Mouse (Mus musculus) mouse trophoblast stem cell (cell line): ENCODE measurements around the gene Olfr288.

Experiments
- in situ Hi-C, 2 experiments: fragments of 300-500 bp; cut with MseI, MboI; formaldehyde crosslinking; loops; 2 replicates in 1 of 2; 3 replicates in 1 of 2; pipeline ENCODE4 v1.15.1; 2025

Gene Olfr288

GRCm38 (mm10) chr15:98195442-98195841 is at the start of gene Olfr288:
Olfr288 (minus strand) TSS chr15:98195542.
- in situ Hi-C loops = no loop called here

GRCm38 (mm10) chr15:98235442-98235841 is 40.1 kb upstream of the Olfr288 start:
- in situ Hi-C loops = no loop called here

- in situ Hi-C loops = no loop called here
Observed at GRCm38 (mm10) chr15:98234350-98234749, 39.0 kb upstream of the Olfr288 start, which contains the start of gene Olfr286. Olfr286 (minus strand) TSS chr15:98234450.

GRCm38 (mm10) chr15:98226096-98226495 is 30.8 kb upstream of the Olfr288 start:
- in situ Hi-C loops = no loop called here

- in situ Hi-C loops = no loop called here
Observed at GRCm38 (mm10) chr15:98225610-98226009, 30.3 kb upstream of the Olfr288 start.

- in situ Hi-C loops = no loop called here
Observed at GRCm38 (mm10) chr15:98222377-98222776, 27.0 kb upstream of the Olfr288 start.

- in situ Hi-C loops = no loop called here
Observed at GRCm38 (mm10) chr15:98220877-98221276, 25.5 kb upstream of the Olfr288 start, which contains the start of the genes Gm44579 and Olfr287. Gm44579 (minus strand) TSS chr15:98220977. Olfr287 (minus strand) TSS chr15:98221056.

- in situ Hi-C loops = no loop called here
Observed at GRCm38 (mm10) chr15:98214130-98214529, 18.8 kb upstream of the Olfr288 start.

- in situ Hi-C loops = no loop called here
Observed at GRCm38 (mm10) chr15:98213336-98213870, 18.1 kb upstream of the Olfr288 start.

- in situ Hi-C loops = no loop called here
Observed at GRCm38 (mm10) chr15:98209676-98210075, 14.3 kb upstream of the Olfr288 start.

- in situ Hi-C loops = loop anchor here (5.0 to 10.0 kb wide), 2 partner anchors 208 to 210 kb away; no protein-coding TSS in a partner anchor
Observed at GRCm38 (mm10) chr15:98184456-98184855, 10.9 kb downstream of the Olfr288 start.

- in situ Hi-C loops = loop anchor here (5.0 to 10.0 kb wide), 2 partner anchors 210 to 213 kb away; no protein-coding TSS in a partner anchor
Observed at GRCm38 (mm10) chr15:98181856-98182570, 13.3 kb downstream of the Olfr288 start.

- in situ Hi-C loops = loop anchor here (5.0 to 10.0 kb wide), 2 partner anchors 211 to 214 kb away; no protein-coding TSS in a partner anchor
Observed at GRCm38 (mm10) chr15:98181132-98181711, 14.1 kb downstream of the Olfr288 start.

- in situ Hi-C loops = loop anchor here (5.0 to 10.0 kb wide), 2 partner anchors 212 to 214 kb away; no protein-coding TSS in a partner anchor
Observed at GRCm38 (mm10) chr15:98180567-98181131, 14.7 kb downstream of the Olfr288 start.

GRCm38 (mm10) chr15:98177320-98177719 is 18.0 kb downstream of the Olfr288 start:
- in situ Hi-C loops = no loop called here

GRCm38 (mm10) chr15:98173821-98174220 is 21.5 kb downstream of the Olfr288 start:
- in situ Hi-C loops = loop anchor here in 1 of 2 experiments (5.0 kb wide), 1 partner anchor 87 kb away; no protein-coding TSS in a partner anchor

- in situ Hi-C loops = loop anchor here in 1 of 2 experiments (5.0 kb wide), 1 partner anchor 85 kb away; no protein-coding TSS in a partner anchor
Observed at GRCm38 (mm10) chr15:98172113-98172512, 23.2 kb downstream of the Olfr288 start.

- in situ Hi-C loops = loop anchor here in 1 of 2 experiments (5.0 kb wide), 1 partner anchor 84 kb away; no protein-coding TSS in a partner anchor
Observed at GRCm38 (mm10) chr15:98170917-98171316, 24.4 kb downstream of the Olfr288 start.

- in situ Hi-C loops = loop anchor here in 1 of 2 experiments (5.0 kb wide), 1 partner anchor 83 kb away; no protein-coding TSS in a partner anchor
Observed at GRCm38 (mm10) chr15:98170365-98170764, 25.0 kb downstream of the Olfr288 start.

GRCm38 (mm10) chr15:98168622-98169004 is 26.7 kb downstream of the Olfr288 start:
- in situ Hi-C loops = no loop called here
